Comparison of ENCODE assay signal across 8 mouse cellular contexts in the genomic region with DNA sequence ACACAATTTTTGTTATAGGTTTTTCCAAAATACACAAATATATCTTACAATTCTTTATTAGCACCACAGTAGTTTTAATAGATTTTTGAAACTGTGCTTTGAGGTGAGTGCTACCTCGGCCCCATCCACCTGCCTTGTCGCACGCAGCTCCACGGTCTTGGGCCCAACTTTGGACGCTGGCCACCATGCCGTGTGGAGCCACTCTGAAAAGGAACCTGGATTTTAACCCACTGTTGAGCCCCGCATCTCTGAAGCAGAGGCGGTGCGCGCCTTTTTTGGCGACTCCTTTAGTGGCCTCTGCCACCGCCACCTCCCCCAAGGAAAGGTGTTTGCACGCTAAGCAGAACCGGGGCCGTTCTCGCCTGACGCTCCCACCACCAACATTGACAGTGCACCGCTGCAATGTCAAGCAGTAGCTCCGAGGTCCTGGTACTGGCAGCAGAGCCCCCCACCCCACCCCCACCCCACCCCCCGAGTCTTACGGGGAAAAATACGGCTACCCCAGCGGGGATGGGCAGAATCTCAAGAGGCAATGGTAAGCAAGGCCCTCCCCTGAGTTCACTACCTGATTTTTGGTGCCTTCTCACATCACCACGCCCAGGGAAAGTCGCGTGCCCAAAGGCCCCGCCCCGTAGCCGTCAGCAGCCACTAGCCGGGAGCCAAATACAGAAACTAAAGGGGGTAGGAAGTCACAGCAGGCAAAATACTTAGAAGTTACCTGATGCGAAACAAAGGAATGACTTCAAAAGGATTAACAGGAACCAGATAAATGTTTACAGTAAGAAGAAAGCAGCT. TPM values are rescaled to one million over a fixed set of nuclear protein-coding genes. Genes with fewer than 3 reads are reported as not detected.
DNase-seq lines count a peak whose midpoint lies in the region; ATAC-seq lines count a peak whose summit lies in the region.

No protein-coding gene starts in this region.

- no peaks in the 10 kb centered on the region for H3K36me3 ChIP-seq in forebrain, embryonic 11.5 days (ENCODE audit: control insufficient read depth, insufficient read depth, low read length)
- H3K36me3 ChIP-seq in kidney, embryonic 16.5 days (ENCODE audit: insufficient read depth, low read length): no peaks in the 10 kb centered on the region
- no peaks in the 10 kb centered on the region for H3K36me3 ChIP-seq in macrophage (ENCODE audit: inconsistent target)

- peak overlapping the region; percentile 23; the same call in 1 of the 2 replicates for H3K9ac ChIP-seq in forebrain, embryonic 11.5 days (ENCODE audit: low read length)
- peak overlapping the region; percentile 51 for H3K9ac ChIP-seq in kidney, embryonic 16.5 days (replicated peaks; ENCODE audit: low read length)

- H3K27ac ChIP-seq in forebrain, embryonic 11.5 days (ENCODE audit: low read depth, low read length): no peak overlapping the region
- no peak overlapping the region for H3K27ac ChIP-seq in kidney, embryonic 16.5 days (ENCODE audit: low read length)
- no peak overlapping the region for H3K27ac ChIP-seq in macrophage

- peak overlapping the region; percentile 24; the same call in 1 of the 2 replicates for H3K4me3 ChIP-seq in forebrain, embryonic 11.5 days (ENCODE audit: low read depth, low read length)
- peak overlapping the region; percentile 40 for H3K4me3 ChIP-seq in kidney, embryonic 16.5 days (ENCODE audit: low read length)
- peak overlapping the region; percentile 28 for H3K4me3 ChIP-seq in macrophage (ENCODE audit: inconsistent target)

- no peaks in the 10 kb centered on the region for H3K79me2 ChIP-seq in macrophage (ENCODE audit: inconsistent target)

- H3K9me3 ChIP-seq in forebrain, embryonic 11.5 days (ENCODE audit: control insufficient read depth, low read length): no peaks in the 10 kb centered on the region
- no peaks in the 10 kb centered on the region for H3K9me3 ChIP-seq in kidney, embryonic 16.5 days (ENCODE audit: low read length)

- 15% methylated on average over 31 of the region's 31 CpGs for WGBS in forebrain, embryonic 11.5 days
- 13% methylated on average over 31 of the region's 31 CpGs for WGBS in kidney, embryonic 16.5 days
- 16% methylated on average over 31 of the region's 31 CpGs for WGBS in macrophage (ENCODE audit: missing documents)

- H3K27me3 ChIP-seq in forebrain, embryonic 11.5 days (ENCODE audit: control insufficient read depth, insufficient read depth, low read length): no peaks in the 10 kb centered on the region
- H3K27me3 ChIP-seq in kidney, embryonic 16.5 days (ENCODE audit: insufficient read depth, low read length): no peaks in the 10 kb centered on the region

- peak; percentile 8 for DNase-seq in urinary bladder, postnatal 14 days (ENCODE audit: low spot score)
- no peak for DNase-seq in urinary bladder, adult 2 months (ENCODE audit: low spot score)
- no peak for DNase-seq in forebrain, embryonic 11.5 days (ENCODE audit: low spot score)
- DNase-seq in spleen, postnatal 36 days (ENCODE audit: low spot score in 2 of 2): peak; percentile 29 to 30
- DNase-seq in left cerebral cortex, adult 9 months (ENCODE audit: low spot score in 2 of 2): no peak

- peak overlapping the region; percentile 47 for H3K4me2 ChIP-seq in forebrain, embryonic 11.5 days (ENCODE audit: low read depth, low read length, severe bottlenecking)
- peak overlapping the region; percentile 70 for H3K4me2 ChIP-seq in kidney, embryonic 16.5 days (replicated peaks; ENCODE audit: low read depth, low read length)

- ATAC-seq in forebrain, embryonic 11.5 days (replicated peaks; ENCODE audit: low FRiP score): peak; percentile 51
- ATAC-seq in kidney, embryonic 16.5 days (ENCODE audit: low FRiP score, low TSS enrichment): peak; percentile 82
- no peak for ATAC-seq in frontal cortex, adult (ENCODE audit: low TSS enrichment)

- no peaks in the 10 kb centered on the region for H3K4me1 ChIP-seq in forebrain, embryonic 11.5 days (replicated peaks; ENCODE audit: control insufficient read depth, insufficient read depth, low read length)
- H3K4me1 ChIP-seq in kidney, embryonic 16.5 days (ENCODE audit: insufficient read depth, low read length): no peaks in the 10 kb centered on the region

RNA-seq across cellular contexts. Expression of a gene that starts 13.4 kb away (rescaled TPM):
- polyA plus RNA-seq in urinary bladder, adult 2 months (2012; rRNA removed): 4.8 and 5.5 TPM in 2 replicates
- polyA plus RNA-seq in forebrain, embryonic 11.5 days (2014; fragmentation: Nextera tagmentation; extraction: Ambion mirVana): 2.3 and 2.9 TPM in 2 replicates
- 3.9 and 4.1 TPM in 2 replicates for polyA plus RNA-seq in kidney, embryonic 16.5 days (2015; fragmentation: Nextera tagmentation; extraction: Ambion mirVana)
- 10 to 100 TPM in 2 of 26 experiments, 1 to 10 TPM in 22, under 1 TPM in 2; 0.94 to 10.9 (median 5.1) TPM for total RNA-seq in macrophage (2018; cell fraction: chromatin; rRNA removed)
- 10 to 100 TPM in 3 of 26 experiments, 1 to 10 TPM in 23; 1.6 to 11.5 (median 6.7) TPM for total RNA-seq in macrophage (2018; cell fraction: cytosol; rRNA removed)
- 10 to 100 TPM in 4 of 26 experiments, 1 to 10 TPM in 21, under 1 TPM in 1; 0.78 to 10.9 (median 5.4) TPM for total RNA-seq in macrophage (2018; cell fraction: nucleus; rRNA removed)
- polyA plus RNA-seq in macrophage (2018): 3.9 to 6.9 TPM (median 4.9 TPM) in 3 replicates

RNA-seq across cellular contexts. Expression of a gene that starts 52.9 kb away (rescaled TPM):
- polyA plus RNA-seq in urinary bladder, adult 2 months (2012; rRNA removed): 6.1 and 6.2 TPM in 2 replicates
- polyA plus RNA-seq in forebrain, embryonic 11.5 days (2014; fragmentation: Nextera tagmentation; extraction: Ambion mirVana): 1.8 and 2.4 TPM in 2 replicates
- 5.9 and 7.4 TPM in 2 replicates for polyA plus RNA-seq in kidney, embryonic 16.5 days (2015; fragmentation: Nextera tagmentation; extraction: Ambion mirVana)
- 1 to 10 TPM in 23 of 26 experiments, under 1 TPM in 3; 0.51 to 8.2 (median 3.2) TPM for total RNA-seq in macrophage (2018; cell fraction: chromatin; rRNA removed)
- 1 to 10 TPM in 23 of 26 experiments, under 1 TPM in 3; 0.80 to 5.8 (median 3.2) TPM for total RNA-seq in macrophage (2018; cell fraction: cytosol; rRNA removed)
- total RNA-seq in macrophage (2018; cell fraction: nucleus; rRNA removed): 1 to 10 TPM in 23 of 26 experiments, under 1 TPM in 3; 0.75 to 9.8 (median 2.7) TPM
- 2.9 to 5.2 TPM (median 4.6 TPM) in 3 replicates for polyA plus RNA-seq in macrophage (2018)

RNA-seq across cellular contexts. Expression of a gene that starts 58.5 kb away (rescaled TPM):
- polyA plus RNA-seq in urinary bladder, adult 2 months (2012; rRNA removed): not detected in 2 replicates
- not detected in 2 replicates for polyA plus RNA-seq in forebrain, embryonic 11.5 days (2014; fragmentation: Nextera tagmentation; extraction: Ambion mirVana)
- not detected in 2 replicates for polyA plus RNA-seq in kidney, embryonic 16.5 days (2015; fragmentation: Nextera tagmentation; extraction: Ambion mirVana)
- total RNA-seq in macrophage (2018; cell fraction: chromatin; rRNA removed): not detected
- not detected for total RNA-seq in macrophage (2018; cell fraction: cytosol; rRNA removed)
- total RNA-seq in macrophage (2018; cell fraction: nucleus; rRNA removed): not detected
- not detected in 3 replicates for polyA plus RNA-seq in macrophage (2018)

Comparison
In these comparisons a context has a peak if more than half of its experiments do, and no peak if none do; other contexts are left out.
1. DNase-seq: peak in urinary bladder, postnatal 14 days (single experiment) and spleen, postnatal 36 days (2 of 2); none in urinary bladder, adult 2 months (single experiment), forebrain, embryonic 11.5 days (single experiment) and left cerebral cortex, adult 9 months (0 of 2).
2. Peak in every context shown above with its lines, with median percentiles within 50 percentile points of each other: H3K4me3 ChIP-seq.